Mouse (Mus musculus): ENCODE measurements around the gene Rheb. TPM values are rescaled to one million over a fixed set of nuclear protein-coding genes. Genes with fewer than 3 reads are reported as not detected.

Gene Rheb
- polyA plus RNA-seq, 1 experiment from 2014 or later: 275 TPM

DNA sequence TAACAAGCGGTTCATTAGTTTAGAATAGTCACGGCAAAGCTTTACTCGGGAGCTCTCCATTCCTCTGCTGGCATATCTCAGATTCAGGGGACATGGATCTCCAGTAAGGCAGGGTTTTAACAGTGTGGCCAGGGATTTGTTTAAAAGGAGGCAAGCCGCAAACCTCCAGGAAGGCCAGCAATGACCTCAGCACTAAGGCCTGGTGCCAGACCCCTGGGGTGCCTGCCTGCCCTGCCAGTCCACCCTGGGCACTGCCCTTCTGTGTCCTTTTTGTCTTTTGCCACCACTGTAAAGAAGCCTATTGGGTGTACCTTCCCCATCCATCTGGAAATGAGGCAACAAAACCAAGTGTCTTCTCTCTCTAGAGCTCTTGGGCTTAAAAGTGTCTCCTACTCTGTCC is 31.7 kb upstream of the Rheb start:
- no peak overlapping the region for H3K4me2 ChIP-seq (ENCODE audit: low read length)
- peaks cover 83% of the 10 kb centered on the region for H3K36me3 ChIP-seq (ENCODE audit: control insufficient read depth, insufficient read depth, low read length)
- ATAC-seq (ENCODE audit: insufficient number of reproducible peaks, insufficient read depth, low FRiP score, low read depth): no peak
- peaks cover 2% of the 10 kb centered on the region; the same call in 1 of the 2 replicates for H3K9me3 ChIP-seq (ENCODE audit: control insufficient read depth, low read length)
- H3K4me3 ChIP-seq (ENCODE audit: control insufficient read depth in 1 of 2, insufficient read depth in 1 of 2, low read depth in 1 of 2, low read length in 2 of 2): no peak overlapping the region
- H3K27ac ChIP-seq (replicated peaks in 1 of 2; ENCODE audit: control insufficient read depth in 1 of 2, insufficient read depth in 1 of 2, low read depth in 2 of 2, low read length in 2 of 2): no peak overlapping the region
- H3K9ac ChIP-seq (ENCODE audit: low read length): no peak overlapping the region
- no peaks in the 10 kb centered on the region for H3K27me3 ChIP-seq (ENCODE audit: control insufficient read depth, insufficient read depth, low read length)
- 81% methylated on average over 4 of the region's 4 CpGs for WGBS
- H3K4me1 ChIP-seq (ENCODE audit: control insufficient read depth in 2 of 2, insufficient read depth in 2 of 2, low read length in 2 of 2): peaks cover 10 to 16% of the 10 kb centered on the region in 2 experiments

DNA sequence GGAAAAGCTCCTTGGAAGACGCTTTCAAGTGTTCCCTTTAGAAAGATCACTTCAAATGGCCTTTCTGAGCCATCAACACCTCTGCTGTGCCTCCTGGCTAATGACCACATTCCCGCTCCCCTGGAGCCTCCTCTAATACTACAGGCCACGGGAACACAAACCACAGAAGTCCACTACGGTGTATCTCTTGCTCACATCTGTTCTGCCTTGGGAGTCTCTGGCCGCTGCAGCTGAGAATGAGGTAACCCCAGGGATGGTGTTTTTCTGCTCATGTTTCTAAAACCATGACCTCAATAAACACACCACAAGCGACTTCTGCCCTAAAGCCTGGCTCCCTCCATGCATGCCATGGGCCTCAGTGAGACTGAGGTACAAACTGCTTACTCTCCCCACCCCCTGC is 30.8 kb upstream of the Rheb start:
- Histone ChIP-seq H3K9me3 (ENCODE audit: control insufficient read depth, low read length) (no peaks in the 10 kb centered on the region), H3K9ac (ENCODE audit: low read length) (no peak overlapping the region), H3K36me3 (ENCODE audit: control insufficient read depth, insufficient read depth, low read length) (peaks cover 83% of the 10 kb centered on the region), H3K4me3 (ENCODE audit: control insufficient read depth in 1 of 2, insufficient read depth in 1 of 2, low read depth in 1 of 2, low read length in 2 of 2) (no peak overlapping the region), H3K4me1 (ENCODE audit: control insufficient read depth in 2 of 2, insufficient read depth in 2 of 2, low read length in 2 of 2) (peaks cover 7 to 11% of the 10 kb centered on the region in 2 experiments), H3K27me3 (ENCODE audit: control insufficient read depth, insufficient read depth, low read length) (no peaks in the 10 kb centered on the region), H3K4me2 (ENCODE audit: low read length) (no peak overlapping the region), H3K27ac (replicated peaks in 1 of 2; ENCODE audit: control insufficient read depth in 1 of 2, insufficient read depth in 1 of 2, low read depth in 2 of 2, low read length in 2 of 2) (no peak overlapping the region)
- no peak for ATAC-seq (ENCODE audit: insufficient number of reproducible peaks, insufficient read depth, low FRiP score, low read depth)
- WGBS: 56% methylated on average over 6 of the region's 6 CpGs

DNA sequence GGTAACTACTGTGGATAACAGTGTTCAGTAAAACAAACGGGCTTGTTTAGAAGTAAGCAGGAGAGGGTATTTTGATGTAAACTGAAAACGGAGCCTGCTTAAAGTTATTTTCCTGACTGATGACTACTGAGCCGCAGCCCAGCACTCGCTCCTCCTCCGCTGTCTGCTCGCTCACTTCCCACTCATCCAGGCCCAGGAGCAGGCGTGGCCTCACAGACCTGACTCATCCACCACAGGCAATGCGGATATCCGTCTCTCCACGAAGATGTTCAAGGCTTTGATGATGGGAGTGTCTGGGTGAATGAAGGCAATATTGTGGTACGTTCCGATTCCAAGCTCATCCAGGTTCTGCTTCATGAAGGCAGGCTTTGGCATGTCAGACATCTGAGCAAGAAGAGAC is 28.9 kb upstream of the Rheb start:
- H3K27ac ChIP-seq (replicated peaks in 1 of 2; ENCODE audit: control insufficient read depth in 1 of 2, insufficient read depth in 1 of 2, low read depth in 2 of 2, low read length in 2 of 2): no peak overlapping the region
- no peak overlapping the region for H3K4me2 ChIP-seq (ENCODE audit: low read length)
- H3K9me3 ChIP-seq (ENCODE audit: control insufficient read depth, low read length): no peaks in the 10 kb centered on the region
- H3K36me3 ChIP-seq (ENCODE audit: control insufficient read depth, insufficient read depth, low read length): peaks cover 87% of the 10 kb centered on the region
- H3K27me3 ChIP-seq (ENCODE audit: control insufficient read depth, insufficient read depth, low read length): no peaks in the 10 kb centered on the region
- ATAC-seq (ENCODE audit: insufficient number of reproducible peaks, insufficient read depth, low FRiP score, low read depth): no peak
- peaks cover 2 to 4% of the 10 kb centered on the region in 2 experiments; a peak in 1 of 4 replicates for H3K4me1 ChIP-seq (ENCODE audit: control insufficient read depth in 2 of 2, insufficient read depth in 2 of 2, low read length in 2 of 2)
- H3K4me3 ChIP-seq (ENCODE audit: control insufficient read depth in 1 of 2, insufficient read depth in 1 of 2, low read depth in 1 of 2, low read length in 2 of 2): no peak overlapping the region
- no peak overlapping the region for H3K9ac ChIP-seq (ENCODE audit: low read length)
- 78% methylated on average over 12 of the region's 12 CpGs for WGBS

DNA sequence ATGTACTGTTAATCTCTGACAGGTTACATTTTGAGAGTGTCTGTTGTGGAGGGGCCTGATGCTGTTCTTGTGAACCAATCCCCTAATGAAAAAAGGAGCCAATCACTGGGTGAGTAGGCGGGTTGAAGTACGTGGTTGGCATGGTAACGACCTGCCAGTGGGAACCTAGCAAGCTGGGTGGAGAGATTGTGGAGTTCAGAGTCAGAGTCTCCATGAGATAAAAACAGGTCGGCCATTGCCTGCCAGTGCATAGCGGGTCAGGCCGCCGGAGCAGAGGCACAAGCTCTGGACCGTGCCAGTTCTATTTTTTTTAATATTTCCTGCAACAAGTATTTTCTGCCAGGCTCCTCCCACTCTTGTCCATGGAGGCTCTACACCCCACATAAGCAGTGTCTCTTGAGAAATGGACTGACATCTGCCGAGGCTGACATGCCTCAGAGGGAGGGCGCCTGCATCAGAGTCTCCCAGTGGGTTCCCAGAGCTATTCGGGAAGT is 27.4 kb upstream of the Rheb start:
- H3K27ac ChIP-seq (replicated peaks in 1 of 2; ENCODE audit: control insufficient read depth in 1 of 2, insufficient read depth in 1 of 2, low read depth in 2 of 2, low read length in 2 of 2): no peak overlapping the region
- peaks cover 83% of the 10 kb centered on the region for H3K36me3 ChIP-seq (ENCODE audit: control insufficient read depth, insufficient read depth, low read length)
- 48% methylated on average over 11 of the region's 11 CpGs for WGBS
- no peak overlapping the region for H3K4me3 ChIP-seq (ENCODE audit: control insufficient read depth in 1 of 2, insufficient read depth in 1 of 2, low read depth in 1 of 2, low read length in 2 of 2)
- no peaks in the 10 kb centered on the region for H3K27me3 ChIP-seq (ENCODE audit: control insufficient read depth, insufficient read depth, low read length)
- H3K9ac ChIP-seq (ENCODE audit: low read length): no peak overlapping the region
- no peak overlapping the region for H3K4me2 ChIP-seq (ENCODE audit: low read length)
- no peaks in the 10 kb centered on the region for H3K9me3 ChIP-seq (ENCODE audit: control insufficient read depth, low read length)
- no peak for ATAC-seq (ENCODE audit: insufficient number of reproducible peaks, insufficient read depth, low FRiP score, low read depth)
- peaks cover 2 to 4% of the 10 kb centered on the region in 2 experiments; a peak in 1 of 4 replicates for H3K4me1 ChIP-seq (ENCODE audit: control insufficient read depth in 2 of 2, insufficient read depth in 2 of 2, low read length in 2 of 2)

DNA sequence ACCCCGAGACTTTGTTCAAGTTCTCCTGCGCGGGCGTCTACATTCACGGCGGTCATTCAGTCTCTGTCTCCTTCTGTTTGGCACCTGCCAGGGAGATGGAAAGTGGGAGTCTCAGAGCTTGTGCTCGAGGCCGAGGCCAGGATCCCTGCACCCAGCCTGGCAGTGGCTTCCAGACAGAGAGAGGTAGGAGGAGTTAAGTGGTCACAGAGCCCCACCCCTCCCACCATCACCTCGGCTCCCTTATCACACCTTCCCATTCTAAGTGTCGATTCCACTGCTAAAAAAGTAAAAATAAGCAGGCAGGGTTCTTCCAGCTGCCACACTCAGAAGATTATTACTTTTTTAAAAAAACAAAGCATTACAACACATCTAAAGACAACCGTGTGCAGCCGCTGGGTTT is 21.4 kb upstream of the Rheb start:
- peaks cover 63% of the 10 kb centered on the region for H3K36me3 ChIP-seq (ENCODE audit: control insufficient read depth, insufficient read depth, low read length)
- no peak overlapping the region for H3K27ac ChIP-seq (replicated peaks in 1 of 2; ENCODE audit: control insufficient read depth in 1 of 2, insufficient read depth in 1 of 2, low read depth in 2 of 2, low read length in 2 of 2)
- H3K27me3 ChIP-seq (ENCODE audit: control insufficient read depth, insufficient read depth, low read length): no peaks in the 10 kb centered on the region
- no peak overlapping the region for H3K4me2 ChIP-seq (ENCODE audit: low read length)
- no peak overlapping the region for H3K4me3 ChIP-seq (ENCODE audit: control insufficient read depth in 1 of 2, insufficient read depth in 1 of 2, low read depth in 1 of 2, low read length in 2 of 2)
- no peak for ATAC-seq (ENCODE audit: insufficient number of reproducible peaks, insufficient read depth, low FRiP score, low read depth)
- H3K9ac ChIP-seq (ENCODE audit: low read length): no peak overlapping the region
- H3K9me3 ChIP-seq (ENCODE audit: control insufficient read depth, low read length): no peaks in the 10 kb centered on the region
- WGBS: 65% methylated on average over 12 of the region's 12 CpGs
- H3K4me1 ChIP-seq (ENCODE audit: control insufficient read depth in 2 of 2, insufficient read depth in 2 of 2, low read length in 2 of 2): peaks cover 16 to 27% of the 10 kb centered on the region in 2 experiments

DNA sequence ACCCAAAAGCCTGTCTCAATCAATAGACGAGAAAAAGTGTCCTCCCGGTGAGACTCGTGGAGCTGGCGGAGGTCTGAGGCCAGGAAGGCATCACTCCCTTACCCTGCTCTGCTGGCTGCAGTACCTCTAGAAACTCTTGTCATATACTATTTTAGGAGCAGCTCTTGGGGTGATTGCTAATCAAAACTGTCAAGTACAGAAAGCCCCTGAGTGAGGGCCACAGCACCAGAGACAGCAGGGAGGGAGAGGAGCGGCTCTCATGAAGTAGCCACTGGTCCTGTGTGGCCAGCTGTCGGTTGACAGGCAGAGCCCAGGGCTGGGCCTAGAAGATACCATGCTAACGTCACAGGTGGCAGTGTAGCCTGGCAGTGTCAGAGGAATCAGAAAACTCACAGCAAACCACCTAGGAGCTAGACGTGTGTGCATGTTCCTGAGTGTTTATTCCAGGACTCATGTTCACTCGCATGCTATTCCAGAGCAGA is 19.1 kb upstream of the Rheb start:
- H3K27me3 ChIP-seq (ENCODE audit: control insufficient read depth, insufficient read depth, low read length): no peaks in the 10 kb centered on the region
- H3K4me1 ChIP-seq (ENCODE audit: control insufficient read depth in 2 of 2, insufficient read depth in 2 of 2, low read length in 2 of 2): peaks cover 16 to 29% of the 10 kb centered on the region in 2 experiments
- H3K9me3 ChIP-seq (ENCODE audit: control insufficient read depth, low read length): no peaks in the 10 kb centered on the region
- peak; percentile 60 for ATAC-seq (ENCODE audit: insufficient number of reproducible peaks, insufficient read depth, low FRiP score, low read depth)
- H3K4me3 ChIP-seq (ENCODE audit: control insufficient read depth in 1 of 2, insufficient read depth in 1 of 2, low read depth in 1 of 2, low read length in 2 of 2): no peak overlapping the region
- H3K9ac ChIP-seq (ENCODE audit: low read length): peak overlapping the region; percentile 46
- peaks cover 41% of the 10 kb centered on the region for H3K36me3 ChIP-seq (ENCODE audit: control insufficient read depth, insufficient read depth, low read length)
- H3K27ac ChIP-seq (replicated peaks in 1 of 2; ENCODE audit: control insufficient read depth in 1 of 2, insufficient read depth in 1 of 2, low read depth in 2 of 2, low read length in 2 of 2): peak overlapping the region; percentile 83 to 91
- WGBS: 39% methylated on average over 9 of the region's 9 CpGs
- peak overlapping the region; percentile 31 for H3K4me2 ChIP-seq (ENCODE audit: low read length)

DNA sequence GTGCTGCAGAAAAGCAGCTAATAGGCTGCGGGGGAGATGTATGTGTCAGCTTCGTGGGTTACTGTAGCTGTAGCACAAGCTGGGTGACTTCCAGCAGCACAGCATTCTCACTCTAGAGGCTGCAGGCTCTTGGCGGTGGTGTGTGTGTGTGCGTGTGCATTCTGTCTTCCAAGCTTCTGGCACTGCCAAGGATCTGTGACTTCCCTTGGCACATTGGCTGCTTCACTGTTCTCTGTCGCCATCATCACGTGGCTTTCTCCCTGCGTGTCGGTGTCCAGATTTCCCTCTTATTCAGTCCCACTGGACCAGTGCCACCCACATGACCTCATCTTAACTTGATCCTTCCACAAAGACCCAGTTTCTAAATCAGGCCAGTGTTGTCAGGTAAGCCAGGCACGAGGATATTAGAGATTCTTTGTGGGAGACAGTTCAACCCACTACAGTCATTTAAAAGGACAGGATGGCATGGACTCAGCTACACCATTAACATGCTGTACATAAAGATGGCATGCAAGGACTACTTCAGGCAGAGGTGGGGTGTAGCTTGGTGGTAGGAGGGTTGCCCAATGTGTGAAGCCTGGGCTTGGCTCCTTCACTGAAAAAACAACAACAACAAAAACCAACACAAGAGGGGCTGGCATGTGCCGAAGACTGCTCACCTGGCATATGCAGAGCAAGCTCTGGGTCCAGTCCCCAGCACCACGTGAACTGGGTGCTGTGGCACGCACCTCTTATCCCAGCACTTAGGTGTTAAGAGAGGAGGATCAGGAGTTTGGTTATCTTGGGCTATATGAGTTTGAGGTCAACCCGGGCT is 18.4 kb upstream of the Rheb start:
- H3K9me3 ChIP-seq (ENCODE audit: control insufficient read depth, low read length): no peaks in the 10 kb centered on the region
- peak overlapping the region; percentile 46 for H3K9ac ChIP-seq (ENCODE audit: low read length)
- 32% methylated on average over 13 of the region's 13 CpGs for WGBS
- peak overlapping the region; percentile 31 for H3K4me2 ChIP-seq (ENCODE audit: low read length)
- H3K27me3 ChIP-seq (ENCODE audit: control insufficient read depth, insufficient read depth, low read length): no peaks in the 10 kb centered on the region
- ATAC-seq (ENCODE audit: insufficient number of reproducible peaks, insufficient read depth, low FRiP score, low read depth): peak; percentile 44; the same call in 1 of the 2 replicates
- H3K4me3 ChIP-seq (ENCODE audit: control insufficient read depth in 1 of 2, insufficient read depth in 1 of 2, low read depth in 1 of 2, low read length in 2 of 2): no peak overlapping the region
- H3K27ac ChIP-seq (replicated peaks in 1 of 2; ENCODE audit: control insufficient read depth in 1 of 2, insufficient read depth in 1 of 2, low read depth in 2 of 2, low read length in 2 of 2): peak overlapping the region; percentile 83 to 91
- H3K36me3 ChIP-seq (ENCODE audit: control insufficient read depth, insufficient read depth, low read length): peaks cover 35% of the 10 kb centered on the region
- H3K4me1 ChIP-seq (ENCODE audit: control insufficient read depth in 2 of 2, insufficient read depth in 2 of 2, low read length in 2 of 2): peaks cover 16 to 29% of the 10 kb centered on the region in 2 experiments
